Mouse (Mus musculus) lung, postnatal 0 days (tissue): ENCODE measurements around the gene Fcer1g. TPM values are rescaled to one million over a fixed set of nuclear protein-coding genes. Genes with fewer than 3 reads are reported as not detected.

Source experiments
- ATAC-seq: fragments of 200-750 bp; cut with Nextera tagmentation; 2 replicates; pipeline ENCODE4 v1.8.0; 2017; ENCODE audit warnings: moderate library complexity
- DNase-seq: peaks from one replicate; pipeline ENCODE4 v3.0.0-alpha.2; 2016; ENCODE audit warnings: low spot score
- H3K27ac ChIP-seq: fragments of 300-500 bp; sonication (generic); 2 replicates; pipeline ENCODE4 v1.5.1; 2014; ENCODE audit warnings: antibody characterized with exemption, mild to moderate bottlenecking, low read length, mixed read lengths
- H3K27me3 ChIP-seq: fragments of 300-500 bp; sonication (generic); replicated peaks from 2 replicates; pipeline ENCODE4 v1.6.1; 2014; ENCODE audit warnings: low read length, mixed read lengths; ENCODE audit not compliant: insufficient read depth
- H3K36me3 ChIP-seq: fragments of 300-500 bp; sonication (generic); 2 replicates; pipeline ENCODE4 v1.6.1; 2014; ENCODE audit warnings: low read length, mixed read lengths; ENCODE audit not compliant: insufficient read depth
- H3K4me1 ChIP-seq: fragments of 300-500 bp; sonication (generic); 2 replicates; pipeline ENCODE4 v1.6.1; 2014; ENCODE audit warnings: antibody characterized with exemption, low read depth, low read length, mixed read lengths; ENCODE audit not compliant: insufficient read depth
- H3K4me2 ChIP-seq: fragments of 300-500 bp; sonication (generic); replicated peaks from 2 replicates; pipeline ENCODE4 v1.6.1; 2014; ENCODE audit warnings: low read depth, mild to moderate bottlenecking, low read length, moderate library complexity, mixed read lengths
- H3K4me3 ChIP-seq: fragments of 300-500 bp; sonication (generic); 2 replicates; pipeline ENCODE4 v1.5.1; 2014; ENCODE audit warnings: low read depth, low read length
- H3K9ac ChIP-seq: fragments of 300-500 bp; sonication (generic); replicated peaks from 2 replicates; pipeline ENCODE4 v1.6.1; 2014; ENCODE audit warnings: low read depth, mild to moderate bottlenecking
- H3K9me3 ChIP-seq: fragments of 300-500 bp; sonication (generic); 2 replicates; pipeline ENCODE4 v1.6.1; 2016; ENCODE audit warnings: low read length, mixed read lengths
- CTCF ChIP-seq: IDR thresholded peaks from 2 replicates; pipeline ENCODE4 v1.5.1; 2016; ENCODE audit warnings: antibody characterized with exemption, mild to moderate bottlenecking
- EP300 ChIP-seq: IDR thresholded peaks from 2 replicates; pipeline ENCODE4 v1.6.1; 2016; ENCODE audit warnings: antibody characterized with exemption, mild to moderate bottlenecking, control low read depth
- WGBS: fragments of 180-500 bp; shearing (Covaris S2); extraction: QIAGEN DNeasy Blood & Tissue Kit; methylation state at CpG from one replicate; pipeline ENCODE4 v1.1.7; 2014; 5-methylcytosine and 5-hydroxymethylcytosine counted together
- polyA plus RNA-seq: library from polyadenylated mRNA; unstranded; fragments of >200 nt; fragmentation: Nextera tagmentation; extraction: Ambion mirVana; gene quantifications from 2 replicates; pipeline ENCODE4 v1.2.1, GENCODE M21; 2015

Fcer1g gene
- 121 and 130 TPM in 2 replicates for polyA plus RNA-seq

DNA sequence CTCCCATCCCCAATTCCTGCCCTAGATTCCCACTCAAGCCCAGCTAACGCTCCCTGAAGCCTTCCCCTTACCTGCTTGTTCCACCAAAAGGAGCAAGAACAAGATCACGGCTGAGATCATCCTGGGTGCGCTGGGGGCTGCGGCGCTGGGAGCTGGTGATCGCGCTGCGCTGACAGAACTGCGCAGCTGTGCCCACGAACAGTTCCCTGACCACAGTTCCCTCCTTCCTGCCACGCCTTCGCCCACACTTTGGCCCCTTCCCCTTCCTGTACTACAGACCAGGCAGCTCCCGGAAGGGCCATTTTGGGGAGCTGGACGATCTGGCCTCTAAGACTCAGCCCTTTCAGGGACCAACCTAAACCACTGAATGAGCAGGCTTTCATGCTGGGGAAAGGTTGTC lies at the start of gene Fcer1g:
Gene Fcer1g, minus strand, starts transcription at position 240 of the 400 bp plus-strand sequence.
- 0 out of 2 replicates have a peak, but pooled peaks have one; percentile 7 for ATAC-seq
- H3K4me1 ChIP-seq: no peaks in the 10 kb centered on the region

DNA sequence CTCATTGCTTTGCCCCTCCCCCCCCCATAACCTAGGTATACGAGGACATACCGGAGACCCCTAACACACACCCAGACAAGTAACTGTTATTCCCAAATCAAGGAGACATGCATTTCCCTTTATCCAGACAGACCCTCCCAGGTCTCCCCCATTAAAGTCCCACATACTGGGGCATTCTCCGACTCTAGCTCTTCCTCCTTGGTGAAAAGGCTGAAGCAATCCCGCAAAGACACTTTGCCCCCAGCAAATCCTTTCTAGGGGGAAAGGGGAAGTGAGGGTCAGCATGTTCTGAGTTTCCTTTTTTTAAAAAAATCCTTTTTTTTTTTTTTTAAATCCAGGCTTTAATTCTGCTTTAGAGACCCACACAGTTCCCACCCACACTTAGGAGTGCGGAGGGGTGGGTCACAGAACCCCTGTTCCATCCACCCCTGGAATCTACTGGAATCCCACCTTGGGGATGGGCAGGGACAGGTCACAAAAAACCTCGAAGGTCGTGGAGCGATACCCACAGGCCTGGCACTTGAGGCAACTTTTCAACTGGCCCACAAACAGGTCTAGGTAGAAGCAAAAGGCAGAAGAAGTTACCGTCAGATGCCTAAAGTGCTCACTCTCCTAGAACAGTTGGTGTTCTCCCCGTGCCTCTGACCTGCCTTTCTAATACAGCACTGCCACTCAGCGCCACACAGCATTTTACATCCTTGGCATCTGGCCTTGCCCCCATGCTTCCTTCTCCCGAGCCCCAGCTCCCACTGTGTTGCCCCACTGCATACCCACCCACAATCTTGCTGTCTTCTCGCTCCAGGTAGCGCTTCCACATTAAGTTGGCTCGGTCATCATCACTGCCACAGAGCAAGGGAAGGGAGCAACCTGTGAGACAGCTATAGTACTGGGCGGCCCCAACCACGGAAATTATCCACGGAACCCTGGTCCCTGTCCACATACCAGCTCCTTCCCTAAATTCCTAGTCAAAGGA lies 49.3 kb upstream of the Fcer1g start:
- Histone ChIP-seq H3K4me2 (no peak overlapping the region), H3K4me1 (peaks cover 12% of the 10 kb centered on the region; the same call in 1 of the 2 replicates), H3K36me3 (peaks cover 8% of the 10 kb centered on the region; the same call in 1 of the 2 replicates), H3K27ac (no peak overlapping the region), H3K9me3 (no peaks in the 10 kb centered on the region), H3K4me3 (no peak overlapping the region), H3K9ac (no peak overlapping the region), H3K27me3 (no peaks in the 10 kb centered on the region)
- WGBS: 86% methylated on average over 18 of the region's 18 CpGs
- ATAC-seq (no peak), DNase-seq (no peak)
- TF ChIP-seq EP300: no peak
- TF ChIP-seq CTCF: no peak

More for the DNA sequence above, at the start of gene Fcer1g:
- Histone ChIP-seq H3K9me3 (no peaks in the 10 kb centered on the region), H3K9ac (0 out of 2 replicates have a peak within 1 kb of the TSS, but pooled peaks have one; percentile 8), H3K4me3 (0 out of 2 replicates have a peak within 1 kb of the TSS, but pooled peaks have one; percentile 15), H3K36me3 (peaks cover 34% of the 10 kb centered on the region), H3K4me2 (no peak within 1 kb of the TSS), H3K27me3 (no peaks in the 10 kb centered on the region), H3K27ac (peak within 1 kb of the TSS; percentile 87)
- DNase-seq: peak; percentile 29
- TF ChIP-seq CTCF: no peak
- no peak for TF ChIP-seq EP300
- 85% methylated on average over 14 of the region's 14 CpGs for WGBS

DNA sequence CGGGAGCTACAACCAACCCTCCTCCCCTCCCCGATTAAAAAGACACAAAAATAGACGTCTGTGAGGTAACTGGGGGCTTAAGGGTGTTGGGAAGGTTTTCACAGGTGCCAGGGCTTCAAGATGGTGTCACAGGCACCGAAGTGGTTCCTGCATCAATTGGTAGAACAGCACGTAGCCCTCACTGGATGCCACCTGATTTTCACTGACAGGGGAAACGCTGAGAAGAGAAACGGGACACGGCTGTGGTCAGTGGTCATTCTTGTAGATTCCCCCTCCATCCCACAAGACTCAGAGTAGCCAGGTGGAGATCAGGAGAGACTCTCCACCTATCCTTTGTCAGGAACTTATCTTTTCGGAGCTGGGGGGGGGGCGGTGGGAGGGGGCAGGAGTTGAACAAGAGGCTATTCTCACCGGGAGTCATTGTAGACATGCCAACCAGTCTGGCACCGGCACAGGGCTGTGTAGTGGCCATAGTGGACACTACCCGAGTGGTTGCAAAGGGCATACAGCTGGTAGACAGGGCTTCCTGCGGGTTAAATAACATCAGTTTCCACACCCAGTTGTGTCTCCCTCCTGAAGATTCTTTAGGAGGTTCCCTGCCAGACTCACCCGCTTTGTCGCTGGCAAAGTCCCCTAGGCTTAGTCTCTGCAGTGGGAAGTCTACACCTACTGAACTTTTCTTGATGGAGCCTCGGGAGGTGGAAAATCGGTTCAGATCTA lies 48.1 kb upstream of the Fcer1g start:
- Histone ChIP-seq H3K4me3 (no peak overlapping the region), H3K36me3 (peaks cover 11% of the 10 kb centered on the region; the same call in 1 of the 2 replicates), H3K4me2 (peak overlapping the region; percentile 74; the same call in 1 of the 2 replicates), H3K9me3 (no peaks in the 10 kb centered on the region), H3K9ac (peak overlapping the region; percentile 57; the same call in 1 of the 2 replicates), H3K27me3 (no peaks in the 10 kb centered on the region), H3K4me1 (peaks cover 12% of the 10 kb centered on the region; the same call in 1 of the 2 replicates), H3K27ac (peak overlapping the region; percentile 92; the same call in 1 of the 2 replicates)
- ATAC-seq (no peak), DNase-seq (no peak)
- WGBS: 69% methylated on average over 18 of the region's 18 CpGs
- TF ChIP-seq EP300 (no peak), CTCF (no peak)

DNA sequence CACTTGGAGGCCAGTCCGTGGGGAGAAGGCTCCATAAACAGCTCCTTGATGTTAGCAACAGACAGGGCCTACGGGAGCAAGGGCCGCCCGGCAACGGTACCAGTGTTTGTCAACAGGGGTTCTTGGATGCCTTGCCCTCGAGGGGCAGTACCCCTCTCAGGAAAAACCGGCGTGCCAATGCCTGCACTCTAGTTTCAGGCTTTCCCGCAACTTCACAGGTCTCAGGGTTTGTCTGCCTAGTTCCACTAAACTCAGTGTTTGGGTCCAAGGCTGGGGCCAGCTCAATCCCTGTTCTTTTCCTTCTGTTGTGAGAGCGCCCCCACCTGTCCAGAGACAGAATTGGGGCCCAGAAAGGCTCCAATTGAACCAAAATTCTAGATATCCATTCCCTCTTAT lies 47.4 kb upstream of the Fcer1g start:
- ATAC-seq (peak; percentile 76), DNase-seq (peak; percentile 91)
- TF ChIP-seq CTCF (peak; percentile 86), EP300 (no peak; the same call in 1 of the 2 replicates)
- no peaks in the 10 kb centered on the region for H3K27me3 ChIP-seq
- H3K9me3 ChIP-seq: no peaks in the 10 kb centered on the region
- H3K27ac ChIP-seq: peak overlapping the region; percentile 92
- 3% methylated on average over 9 of the region's 10 CpGs for WGBS
- H3K4me3 ChIP-seq: peak overlapping the region; percentile 57
- peaks cover 13% of the 10 kb centered on the region; the same call in 1 of the 2 replicates for H3K36me3 ChIP-seq
- peak overlapping the region; percentile 57 for H3K9ac ChIP-seq
- H3K4me2 ChIP-seq: peak overlapping the region; percentile 74
- H3K4me1 ChIP-seq: peaks cover 12% of the 10 kb centered on the region; the same call in 1 of the 2 replicates

DNA sequence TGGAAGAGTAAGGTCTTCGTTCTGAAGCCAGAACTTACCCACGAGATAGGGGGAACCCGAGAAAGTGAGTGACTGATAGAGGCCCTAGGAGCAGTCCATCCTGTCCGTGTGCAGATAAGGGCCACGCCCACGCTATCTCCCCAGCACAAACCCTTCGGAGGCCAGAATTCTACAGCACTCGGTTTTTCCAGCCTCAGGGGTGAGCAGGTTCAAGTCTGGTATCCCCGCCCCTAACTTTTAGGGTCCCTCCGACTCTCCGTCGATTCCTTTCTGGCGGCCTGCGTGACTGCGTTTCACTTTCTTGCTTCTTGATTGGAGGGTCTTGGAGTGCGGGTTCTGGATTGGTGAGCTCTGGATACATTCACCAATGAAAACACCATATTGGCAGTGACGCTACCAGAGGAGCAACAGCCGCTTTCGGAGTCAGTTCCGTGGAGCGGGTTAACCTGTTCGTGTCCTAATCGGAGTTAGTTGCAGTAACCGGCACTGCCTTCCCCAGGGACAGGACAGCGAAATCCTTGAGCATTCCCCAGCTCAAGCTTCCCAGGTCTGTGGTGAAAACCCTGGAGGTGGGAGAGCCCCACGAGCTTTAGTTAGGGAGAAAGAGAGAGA lies 46.9 kb upstream of the Fcer1g start, which contains the start of gene Ppox:
Gene Ppox, minus strand, starts transcription at position 271 of the 612 bp plus-strand sequence.
- peak; percentile 99 for DNase-seq
- H3K4me2 ChIP-seq: peak within 1 kb of the TSS; percentile 80
- peaks cover 18% of the 10 kb centered on the region; the same call in 1 of the 2 replicates for H3K36me3 ChIP-seq
- no peak; the same call in 1 of the 2 replicates for TF ChIP-seq EP300
- TF ChIP-seq CTCF: no peak
- no peaks in the 10 kb centered on the region for H3K9me3 ChIP-seq
- H3K4me3 ChIP-seq: peak within 1 kb of the TSS; percentile 57
- H3K9ac ChIP-seq: peak within 1 kb of the TSS; percentile 57
- peaks cover 12% of the 10 kb centered on the region; the same call in 1 of the 2 replicates for H3K4me1 ChIP-seq
- peak; percentile 98 for ATAC-seq
- H3K27me3 ChIP-seq: no peaks in the 10 kb centered on the region
- H3K27ac ChIP-seq: peak within 1 kb of the TSS; percentile 92
- WGBS: under 1% methylated on average over 26 of the region's 26 CpGs
